Mouse (Mus musculus) heart, postnatal 14 days (tissue): ENCODE data around the gene Trim40. TPM values are rescaled to one million over a fixed set of nuclear protein-coding genes. Genes with fewer than 3 reads are reported as not detected.
"Not testable (repeated sequence)": the region's sequence is repeated elsewhere in the genome, so short reads cannot be mapped to it uniquely, and the experiment has no call there.

Experiments used
- DNase-seq, 2 experiments: peaks; one replicate each; pipeline ENCODE4 v3.0.0; 2021 to 2022
- intact Hi-C: fragments of 180-260 bp; cut with DNase I; formaldehyde crosslinking; loops from one replicate; pipeline ENCODE4 v1.15.1; 2025
- total RNA-seq, 2 experiments: library from RNA; stranded (reverse); gene quantifications; 2 replicates each; pipeline ENCODE4 v1.2.3; 2021

Gene Trim40
- total RNA-seq, 2 experiments from 2014 or later = not detected

DNA sequence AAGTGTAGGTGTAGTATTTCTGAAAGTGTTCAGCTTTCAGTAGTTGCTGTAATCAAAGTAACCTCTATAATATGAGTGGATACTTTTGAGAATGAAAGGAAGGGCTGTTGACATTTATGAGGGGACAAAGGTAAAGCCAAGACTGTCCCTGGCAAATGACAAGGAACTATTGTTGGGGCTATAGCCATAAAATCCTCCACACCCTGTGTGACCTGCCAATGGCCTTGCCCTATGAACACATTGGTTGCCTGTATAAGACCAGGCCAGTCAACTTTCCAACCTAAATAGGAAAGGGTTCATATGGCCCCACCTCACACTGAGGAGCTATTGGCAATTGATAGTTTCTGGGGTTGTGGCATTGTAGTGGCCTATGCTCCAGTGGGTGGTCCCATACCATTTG lies 7.1 kb upstream of the Trim40 start:
- DNase-seq = no peak
- intact Hi-C loops = loop anchor here (5.0 kb wide), 1 partner anchor 70 kb away; no protein-coding TSS in a partner anchor

DNA sequence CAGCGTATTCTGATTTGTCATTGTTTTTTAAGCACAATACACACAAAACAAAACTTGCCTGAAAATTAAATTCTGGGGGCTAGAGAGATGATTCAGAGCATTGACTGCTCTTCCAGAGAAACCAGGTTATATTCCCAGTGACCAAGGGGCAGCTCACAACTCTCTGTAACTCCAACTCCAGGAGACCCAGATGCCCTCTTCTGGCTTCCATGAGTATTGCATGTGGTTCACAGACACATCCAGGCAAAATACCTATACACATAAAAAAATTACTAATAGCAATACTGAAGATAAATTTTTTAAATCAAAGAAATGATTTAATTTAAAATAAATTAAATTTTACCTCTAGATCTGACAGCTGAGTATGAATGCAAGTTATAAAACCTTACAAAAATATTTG lies 6.7 kb upstream of the Trim40 start:
- peak; percentile 8 to 61 for DNase-seq
- intact Hi-C loops = loop anchor here (5.0 kb wide), 1 partner anchor 69 kb away; no protein-coding TSS in a partner anchor

DNA sequence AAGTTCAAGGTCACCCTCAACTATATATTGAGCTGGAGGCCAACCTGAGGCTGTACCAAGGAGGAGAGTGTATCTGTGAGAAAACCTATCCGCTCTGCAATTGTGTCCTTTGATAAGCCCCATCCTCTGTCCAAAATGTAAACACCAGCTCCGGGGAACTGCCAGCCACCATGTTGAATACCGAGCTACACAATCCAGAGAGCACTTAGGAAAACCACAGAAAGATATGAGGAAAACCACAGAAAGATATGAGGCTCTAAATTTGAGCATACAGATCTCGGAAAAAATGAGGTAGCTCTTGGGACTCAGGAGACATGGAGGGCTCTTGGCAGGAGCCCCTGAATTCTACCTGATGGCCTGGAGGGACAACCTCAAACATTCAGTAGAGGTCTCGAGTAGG lies 3.5 kb upstream of the Trim40 start:
- intact Hi-C loops = loop anchor here (5.0 kb wide), 1 partner anchor 309 kb away; the partner anchor contains the start of gene Olfr94
- no peak for DNase-seq

DNA sequence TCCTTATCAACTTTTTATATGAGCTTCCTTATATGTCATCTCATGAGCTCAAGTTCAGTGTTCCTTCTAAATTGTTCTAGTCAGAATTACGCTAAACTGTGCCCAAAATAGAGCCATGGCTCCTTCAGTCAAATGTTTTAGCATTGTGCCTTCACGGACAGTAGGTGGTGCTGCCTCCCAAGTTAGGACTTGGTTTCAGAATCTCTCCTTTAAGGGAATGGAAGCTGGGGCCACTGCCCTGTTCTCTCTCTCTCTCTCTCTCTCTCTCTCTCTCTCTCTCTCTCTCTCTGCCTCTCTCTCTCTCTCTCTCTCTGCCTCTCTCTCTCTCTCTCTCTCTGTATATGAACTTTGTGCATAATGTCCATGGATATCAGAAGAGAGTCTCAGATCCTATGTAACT lies 2.4 kb upstream of the Trim40 start:
- peak; percentile 25 to 60 for DNase-seq
- intact Hi-C loops = loop anchor here (5.0 kb wide), 1 partner anchor 310 kb away; the partner anchor contains the start of gene Olfr94

DNA sequence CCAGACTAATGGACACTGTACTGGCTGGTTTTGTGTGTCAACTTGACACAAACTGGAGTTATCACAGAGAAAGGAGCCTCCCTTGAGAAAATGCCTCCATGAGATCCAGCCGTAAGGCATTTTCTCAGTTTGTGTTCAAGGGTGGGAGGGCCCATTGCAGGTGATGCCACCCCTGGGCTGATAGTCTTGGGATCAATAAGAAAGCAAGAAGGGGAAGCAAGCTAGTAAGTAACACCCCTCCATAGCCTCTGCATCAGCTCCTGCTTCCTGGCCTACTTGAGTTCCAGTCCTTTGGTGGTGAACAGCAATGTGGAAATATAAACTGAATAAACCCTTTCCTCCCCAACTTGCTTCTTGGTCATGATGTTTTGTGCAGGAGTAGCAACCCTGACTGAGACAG lies 1.6 kb upstream of the Trim40 start:
- intact Hi-C loops = loop anchor here (5.0 kb wide), 1 partner anchor 311 kb away; the partner anchor contains the start of gene Olfr94
- DNase-seq = not testable (repeated sequence)

DNA sequence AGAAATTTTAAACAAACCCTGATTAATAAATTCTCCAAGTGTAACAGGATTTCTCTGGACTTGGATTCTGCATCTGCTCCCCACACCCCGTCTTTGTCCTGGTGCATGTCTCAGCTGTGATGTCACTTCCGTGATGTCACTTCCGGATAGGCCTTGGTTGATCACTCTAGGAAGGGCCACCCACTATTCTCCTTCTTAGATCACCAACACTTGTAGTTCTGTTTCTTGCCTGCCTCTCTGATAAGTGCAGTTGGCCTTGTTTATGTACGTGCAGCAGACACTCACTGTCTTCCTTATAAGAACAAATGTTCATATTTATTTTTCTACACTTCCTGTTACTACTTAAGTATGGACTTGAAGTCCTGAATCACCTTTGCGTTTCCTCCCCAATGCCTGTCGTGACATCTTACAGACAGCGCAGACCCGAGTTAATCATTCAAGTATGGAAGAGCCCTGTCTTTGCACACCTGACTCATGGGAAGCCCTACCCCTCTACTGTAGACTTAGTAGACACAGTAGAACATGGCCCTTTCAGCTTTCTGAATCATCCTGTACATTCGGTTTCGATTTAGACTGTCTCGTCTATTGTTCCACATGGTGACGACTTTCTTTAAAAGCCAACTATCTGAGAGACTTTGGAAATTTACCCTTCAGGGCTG lies 4.7 kb downstream of the Trim40 start:
- intact Hi-C loops = no loop called here

DNA sequence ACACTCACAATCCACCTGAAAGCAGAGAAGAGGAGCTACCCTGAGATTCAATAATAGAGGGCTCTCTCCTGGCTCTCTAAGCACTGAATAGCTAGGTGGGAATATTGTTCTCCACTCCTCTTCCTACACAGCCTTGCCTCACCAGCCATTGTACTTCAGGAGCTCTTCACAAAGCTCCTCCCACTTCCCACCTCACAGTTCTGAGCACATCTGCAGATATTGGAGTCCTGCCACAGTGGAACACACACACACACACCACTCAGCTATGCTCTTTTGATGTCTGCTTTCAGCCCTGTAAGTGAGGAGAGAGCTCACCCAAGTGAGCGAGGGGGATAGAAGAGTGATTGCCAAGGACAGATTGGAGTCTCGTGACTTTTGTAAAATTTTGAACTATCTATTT lies 6.6 kb downstream of the Trim40 start:
- intact Hi-C loops = no loop called here

More for the DNA sequence above, 4.7 kb downstream of the Trim40 start:
- no peak for DNase-seq

DNA sequence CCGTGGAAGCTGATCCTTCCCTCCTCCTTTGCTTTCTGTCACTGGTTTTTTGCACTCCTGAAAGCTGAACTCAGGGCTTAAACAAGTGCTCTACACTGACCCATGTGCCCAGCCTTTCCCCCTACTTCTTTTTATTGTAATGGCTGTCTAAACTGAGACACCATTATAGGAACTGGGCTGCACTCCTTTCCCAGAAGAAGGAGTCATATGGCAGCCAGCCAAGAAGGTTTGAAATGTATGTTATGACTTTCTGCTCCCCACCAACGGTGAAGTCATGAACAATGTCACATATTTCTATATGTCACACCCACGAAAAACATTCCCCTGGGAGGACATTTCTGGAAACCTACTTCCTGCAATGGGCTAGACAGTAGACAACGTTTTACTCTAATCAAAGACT lies 15.3 kb downstream of the Trim40 start:
- DNase-seq = no peak
- intact Hi-C loops = no loop called here

More for the DNA sequence above, 6.6 kb downstream of the Trim40 start:
- no peak for DNase-seq

DNA sequence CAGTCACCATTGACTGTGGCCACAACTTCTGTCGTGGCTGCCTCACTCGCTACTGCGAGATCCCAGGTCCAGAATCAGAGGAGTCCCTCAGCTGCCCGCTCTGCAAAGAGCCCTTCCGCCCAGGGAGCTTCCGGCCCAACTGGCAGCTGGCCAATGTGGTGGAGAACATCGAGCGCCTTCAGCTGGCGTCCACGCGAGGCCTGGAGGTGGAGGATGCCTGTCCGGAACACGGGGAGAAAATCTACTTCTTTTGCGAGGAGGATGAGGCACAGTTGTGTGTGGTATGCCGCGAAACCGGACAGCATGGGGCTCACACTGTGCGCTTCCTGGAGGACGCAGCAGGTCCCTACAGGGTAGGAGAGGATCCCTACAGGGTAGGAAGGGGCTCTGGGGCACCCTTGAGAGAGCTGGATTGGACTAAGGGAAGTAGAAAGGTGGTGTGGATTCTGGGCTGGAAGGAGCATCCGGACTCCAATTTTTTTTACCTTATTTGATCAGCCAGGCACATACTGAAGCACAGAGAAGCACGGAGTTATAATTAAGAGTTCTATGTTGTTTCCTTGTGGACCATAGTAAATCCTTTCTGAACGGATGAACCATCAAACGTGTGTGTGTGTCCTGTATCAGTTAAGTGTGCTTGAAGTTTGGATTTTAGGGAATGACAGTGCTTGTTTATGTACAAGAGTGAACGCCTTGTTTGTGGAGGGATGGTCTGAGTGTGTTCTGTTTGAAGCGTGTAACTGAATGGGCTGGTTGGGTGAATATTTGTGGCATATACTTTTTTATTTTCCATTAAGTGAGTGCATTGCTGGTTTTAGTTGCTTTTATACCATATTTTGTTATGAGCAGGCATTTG lies 19.7 kb downstream of the Trim40 start:
- DNase-seq = peak; percentile 46 to 54
- intact Hi-C loops = no loop called here

DNA sequence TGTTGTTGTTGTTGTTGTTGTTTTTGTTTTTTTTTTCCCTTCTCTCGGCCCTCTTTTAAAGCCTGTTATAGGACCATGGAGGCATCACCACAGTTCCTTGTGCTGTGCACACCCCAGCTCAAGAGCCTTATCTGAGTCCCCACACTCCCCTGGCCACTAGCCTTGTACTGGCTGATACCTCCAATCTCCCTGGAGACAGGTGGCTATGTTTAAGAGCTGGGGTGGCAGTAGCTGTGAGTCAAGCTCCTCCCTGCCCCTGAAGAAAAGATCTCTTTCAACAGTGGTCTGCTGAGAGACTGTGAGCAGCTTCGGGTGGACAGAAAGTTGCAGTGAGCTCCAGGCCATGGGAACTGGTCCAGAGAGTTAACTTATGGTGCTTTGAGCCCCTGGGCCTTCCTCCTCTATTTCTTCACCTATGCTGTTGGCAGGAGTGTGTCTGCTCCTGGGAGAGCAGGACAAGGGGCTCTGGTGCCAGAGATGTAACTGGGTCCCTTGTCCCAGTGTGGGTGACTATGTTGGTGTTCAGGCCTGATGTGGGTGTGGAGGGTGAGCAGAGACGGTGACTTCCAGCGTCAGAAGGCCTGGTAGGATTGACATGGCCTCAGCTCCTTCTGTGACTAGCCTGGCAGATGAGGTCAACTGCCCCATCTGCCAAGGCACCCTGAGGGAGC lies 20.5 kb downstream of the Trim40 start, which contains the start of gene Trim10:
TSS of gene Trim10 (plus strand) at position 291 of the 671 bp plus-strand sequence.
- intact Hi-C loops = no loop called here

DNA sequence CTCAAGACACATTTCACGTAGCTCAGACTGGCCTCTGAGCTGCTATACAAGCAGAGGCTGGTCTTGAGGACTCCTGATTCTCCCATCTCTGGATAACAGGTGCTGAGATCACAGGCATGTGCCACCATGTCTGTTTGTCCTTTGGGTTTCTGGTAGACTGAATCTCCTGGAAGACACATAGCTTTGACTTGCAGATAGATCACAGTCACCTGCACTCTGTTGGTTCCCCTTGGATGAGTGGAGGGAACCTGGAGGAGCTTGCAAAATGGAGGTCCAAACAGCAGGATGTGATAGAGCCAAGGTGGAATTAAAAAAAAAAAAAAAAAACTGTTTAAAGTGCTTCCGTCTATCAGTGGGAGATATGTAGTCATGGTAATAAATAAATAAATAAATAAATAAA lies 21.1 kb downstream of the Trim40 start:
- intact Hi-C loops = no loop called here
- DNase-seq = no peak

More for the DNA sequence above, 20.5 kb downstream of the Trim40 start, which contains the start of gene Trim10:
- no peak for DNase-seq

DNA sequence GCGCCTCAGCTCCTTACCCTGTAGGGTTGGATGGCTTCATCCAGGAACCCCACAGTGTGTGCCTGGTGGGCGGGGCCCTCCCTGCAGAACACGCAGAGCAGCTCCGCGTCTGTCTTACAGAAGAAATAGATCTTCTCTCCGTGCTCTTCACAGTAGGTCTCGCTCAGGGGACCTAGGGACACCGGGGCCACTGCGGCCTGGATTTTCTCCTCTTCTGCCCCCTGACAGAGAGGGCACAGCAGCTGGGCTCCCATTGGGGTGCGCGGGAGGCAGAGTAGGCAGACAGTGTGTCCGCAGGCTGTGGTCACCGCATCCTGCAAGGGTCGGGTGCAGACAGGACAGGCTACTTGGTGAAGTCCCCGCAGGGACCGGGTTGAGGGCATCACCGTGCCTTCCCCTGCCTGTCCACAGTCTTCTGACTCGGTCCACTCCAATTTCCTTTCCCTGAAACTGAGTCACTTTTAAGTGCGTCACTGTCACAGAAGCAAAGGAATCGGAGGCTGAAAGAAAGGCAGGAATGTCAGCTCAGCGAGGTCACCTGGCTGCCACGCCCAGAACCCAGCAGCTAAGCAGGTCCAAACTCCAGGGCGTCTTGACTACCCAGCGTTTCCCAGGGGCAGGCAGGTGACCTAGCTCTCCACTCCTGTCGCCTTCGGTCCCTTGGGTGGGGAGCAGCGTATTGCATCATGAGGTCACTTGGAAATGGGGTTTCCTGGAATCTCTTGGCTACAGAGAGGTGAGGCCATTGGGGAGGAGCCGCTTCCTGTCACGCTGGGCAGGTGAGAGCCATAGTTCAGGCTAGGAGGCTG lies 23.0 kb downstream of the Trim40 start, which contains the start of gene Trim15:
TSS of gene Trim15 (minus strand) at position 492 of the 809 bp plus-strand sequence.
- DNase-seq = no peak
- intact Hi-C loops = no loop called here

DNA sequence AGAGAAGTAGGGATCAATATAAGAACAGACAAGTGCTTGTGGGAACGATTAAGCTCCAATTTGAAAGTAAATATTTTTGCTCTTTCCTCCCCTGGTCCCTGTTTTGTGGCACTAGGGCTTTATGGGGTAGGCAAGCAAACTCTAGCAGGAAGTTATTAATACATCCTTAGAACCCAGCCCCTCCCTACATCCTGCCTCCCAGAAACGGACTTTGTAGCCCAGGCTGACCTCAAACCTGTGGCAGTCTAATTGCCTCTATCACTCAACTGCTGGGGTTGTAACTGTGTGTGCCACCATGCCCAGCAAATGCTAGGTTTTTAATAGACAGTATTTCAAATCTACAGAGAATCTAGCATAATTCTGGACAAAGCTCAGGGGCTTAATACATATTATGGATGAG lies 28.2 kb downstream of the Trim40 start:
- no peak for DNase-seq
- intact Hi-C loops = no loop called here

DNA sequence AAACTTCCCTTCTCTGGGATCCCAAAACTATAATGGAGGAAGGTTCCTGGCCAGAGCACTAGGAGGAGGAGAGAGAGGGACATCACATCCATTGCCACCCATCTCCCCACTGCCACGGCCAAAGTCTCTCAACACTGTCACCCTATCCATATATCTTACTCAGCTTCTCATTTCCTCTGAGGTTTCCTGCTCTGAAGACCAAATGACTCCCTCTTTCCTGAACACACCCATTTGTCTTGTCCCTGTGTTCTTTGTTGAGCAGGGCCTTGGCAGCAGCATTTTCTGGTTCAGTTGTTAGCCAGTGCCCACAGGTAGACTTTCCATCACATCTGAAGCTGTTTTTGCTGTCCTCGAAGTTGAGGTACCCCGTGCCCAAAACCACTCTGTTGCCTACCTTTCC lies 31.7 kb downstream of the Trim40 start:
- intact Hi-C loops = no loop called here

DNA sequence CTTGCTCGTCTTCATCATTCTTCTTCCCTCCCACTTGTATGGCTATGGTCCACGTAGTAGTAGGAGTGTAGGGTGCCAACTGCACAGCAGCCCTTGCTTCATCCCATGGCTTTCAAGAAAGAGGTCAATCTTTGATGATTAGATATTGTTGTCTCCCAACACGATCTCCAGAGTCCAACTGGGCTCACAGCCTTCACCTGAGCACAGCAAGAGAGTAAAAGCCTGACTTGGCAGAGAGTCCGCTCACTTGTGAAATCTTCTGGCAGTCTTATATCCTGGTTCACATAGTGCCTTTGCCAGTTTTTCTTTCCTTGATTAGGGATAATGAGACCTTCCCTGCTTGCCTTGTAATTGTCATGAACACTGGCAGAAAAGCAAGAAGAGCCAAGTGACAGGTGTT lies 33.7 kb downstream of the Trim40 start:
- intact Hi-C loops = no loop called here
- DNase-seq = no peak

More for the DNA sequence above, 31.7 kb downstream of the Trim40 start:
- DNase-seq = no peak

DNA sequence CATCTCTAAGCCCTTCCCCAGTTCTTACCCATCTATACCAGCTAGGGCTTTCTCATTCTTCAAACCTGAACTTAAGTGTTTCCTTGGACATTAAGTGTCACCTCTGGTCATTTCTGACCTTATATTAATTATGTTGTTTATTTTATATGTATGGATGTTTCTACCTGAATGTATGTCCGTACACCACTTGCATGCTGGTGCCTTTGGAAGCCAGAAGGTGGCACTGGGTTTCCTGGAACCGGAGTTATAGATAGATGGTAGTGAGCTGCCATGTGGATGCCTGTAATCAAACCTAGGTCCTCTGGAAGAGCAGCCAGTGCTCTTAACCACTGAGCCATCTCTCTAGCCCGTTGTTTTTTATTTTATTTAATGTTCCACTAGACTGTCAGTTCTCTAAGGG lies 34.4 kb downstream of the Trim40 start:
- intact Hi-C loops = no loop called here
- DNase-seq = no peak

DNA sequence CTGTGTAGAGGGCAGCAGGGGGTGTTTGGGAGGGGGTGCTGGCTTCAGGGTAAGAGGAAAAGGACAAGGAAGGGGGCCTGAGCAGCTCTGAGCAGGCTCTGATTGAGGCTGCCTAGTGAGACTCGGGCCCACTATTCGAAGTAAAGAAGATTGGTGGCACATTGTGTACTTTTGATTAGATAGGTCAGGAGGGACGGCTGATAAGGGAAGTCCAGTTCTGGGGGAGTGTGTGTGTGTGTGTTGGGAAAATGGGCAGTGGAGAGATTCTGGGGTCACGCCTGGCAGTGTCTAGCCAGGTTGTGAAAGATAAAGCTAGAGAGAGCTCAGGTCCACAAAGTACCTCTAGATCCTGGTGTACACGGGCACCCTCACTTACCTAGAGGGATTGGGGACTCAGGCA lies 38.3 kb downstream of the Trim40 start:
- DNase-seq = no peak
- intact Hi-C loops = no loop called here

DNA sequence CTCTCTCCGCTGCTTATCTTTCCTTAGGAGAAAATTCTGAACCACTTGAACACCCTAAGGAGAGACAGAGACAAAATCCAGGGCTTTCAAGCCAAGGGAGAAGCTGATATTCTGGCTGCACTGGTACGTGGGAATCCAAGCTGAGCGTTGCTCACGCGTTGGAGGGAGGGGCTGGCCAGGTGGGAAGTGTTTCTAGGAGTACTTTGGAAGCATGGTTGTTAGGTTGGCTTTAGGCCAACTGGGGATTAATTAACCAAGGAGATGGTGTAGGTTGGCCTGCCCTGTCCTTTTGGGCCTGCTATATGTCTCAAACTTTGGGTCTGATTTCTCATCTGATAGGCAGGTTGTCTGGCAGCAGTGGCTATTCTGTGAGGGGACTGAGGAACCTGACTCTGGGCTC lies 38.7 kb downstream of the Trim40 start:
- intact Hi-C loops = no loop called here
- no peak for DNase-seq

DNA sequence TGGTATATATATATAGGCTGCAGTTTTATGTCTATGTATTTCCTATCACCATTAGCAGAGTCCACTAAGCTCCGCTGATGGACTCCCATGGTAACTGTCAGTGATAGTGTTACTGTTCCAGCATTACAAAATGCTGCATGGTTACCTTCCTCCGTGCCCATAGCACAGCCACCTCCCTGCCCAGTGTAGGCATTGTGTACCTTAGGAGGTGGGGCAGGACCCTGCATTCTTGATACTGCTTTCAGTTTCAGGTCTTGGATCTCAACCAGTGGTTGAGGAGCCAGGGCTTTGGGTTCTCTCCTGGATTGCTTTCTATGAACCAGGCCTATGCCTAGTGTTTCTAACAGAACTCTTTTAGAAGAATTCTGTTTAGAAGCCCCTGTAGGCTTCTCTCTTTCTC lies 39.9 kb downstream of the Trim40 start:
- DNase-seq = no peak
- intact Hi-C loops = no loop called here

DNA sequence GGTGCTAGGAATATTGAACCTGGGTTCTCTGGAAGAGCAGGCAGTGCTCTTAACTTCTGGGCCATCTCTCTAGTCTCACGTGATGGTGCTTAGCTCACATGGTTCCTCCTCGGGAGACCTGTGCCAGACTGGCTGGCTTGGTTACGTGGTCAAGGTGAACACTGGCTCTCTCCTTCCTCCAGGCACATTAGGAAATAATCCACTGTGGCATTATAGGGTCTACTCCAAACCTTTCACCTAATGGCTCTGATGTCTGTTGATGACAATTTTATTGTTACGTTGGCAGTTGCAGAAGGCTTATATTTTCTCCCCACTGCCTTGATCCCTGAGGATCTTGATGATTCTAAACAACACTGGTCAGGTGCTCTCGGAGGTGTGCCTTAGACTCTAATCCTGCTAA lies 41.0 kb downstream of the Trim40 start:
- DNase-seq = no peak
- intact Hi-C loops = no loop called here
